Comparison of ENCODE assay signal across 7 mouse cellular contexts in genomic region chr7:102099760-102100661, GRCm38 (mm10). TPM values are rescaled to one million over a fixed set of nuclear protein-coding genes. Genes with fewer than 3 reads are reported as not detected.
A peak's percentile ranks its signal among the peaks of the same experiment; 100 is the strongest.
DNase-seq lines count a peak whose midpoint lies in the region; ATAC-seq and TF ChIP-seq lines count a peak whose summit lies in the region.

No protein-coding gene starts in this region.

- no peaks in the 10 kb centered on the region for H3K27me3 ChIP-seq in forebrain, embryonic 16.5 days (replicated peaks; ENCODE audit: control insufficient read depth, insufficient read depth, low read length)
- H3K27me3 ChIP-seq in intestine, embryonic 14.5 days (replicated peaks; ENCODE audit: control insufficient read depth, insufficient read depth, low read length): no peaks in the 10 kb centered on the region
- no peaks in the 10 kb centered on the region for H3K27me3 ChIP-seq in liver, postnatal 0 days (ENCODE audit: insufficient read depth, low read length)
- 0 out of 2 replicates have a peak, but pooled peaks cover 8% of the 10 kb centered on the region for H3K27me3 ChIP-seq in neural tube, embryonic 13.5 days

- no peaks in the 10 kb centered on the region for H3K9me3 ChIP-seq in forebrain, embryonic 16.5 days (ENCODE audit: control insufficient read depth, low read length)
- no peaks in the 10 kb centered on the region for H3K9me3 ChIP-seq in intestine, embryonic 14.5 days (ENCODE audit: control insufficient read depth, low read length)
- H3K9me3 ChIP-seq in liver, postnatal 0 days (ENCODE audit: low read length): no peaks in the 10 kb centered on the region
- no peaks in the 10 kb centered on the region for H3K9me3 ChIP-seq in neural tube, embryonic 13.5 days

- H3K9ac ChIP-seq in forebrain, embryonic 16.5 days (replicated peaks; ENCODE audit: low read depth, low read length): peak overlapping the region; percentile 15; the same call in 1 of the 2 replicates
- H3K9ac ChIP-seq in intestine, embryonic 14.5 days (ENCODE audit: low read length): 0 out of 2 replicates have a peak overlapping the region, but pooled peaks have one; percentile 20
- H3K9ac ChIP-seq in liver, postnatal 0 days (replicated peaks): peak overlapping the region; percentile 39; the same call in 1 of the 2 replicates
- peak overlapping the region; percentile 26; the same call in 1 of the 2 replicates for H3K9ac ChIP-seq in neural tube, embryonic 13.5 days

- no peak overlapping the region; the same call in 1 of the 2 replicates for H3K27ac ChIP-seq in brown adipose tissue, adult 24 weeks (replicated peaks; ENCODE audit: low read depth, low read length)
- H3K27ac ChIP-seq in forebrain, embryonic 16.5 days (ENCODE audit: low read length): no peak overlapping the region
- no peak overlapping the region for H3K27ac ChIP-seq in intestine, embryonic 14.5 days (ENCODE audit: low read depth)
- H3K27ac ChIP-seq in liver, postnatal 0 days (ENCODE audit: low read depth): no peak overlapping the region
- no peak overlapping the region for H3K27ac ChIP-seq in neural tube, embryonic 13.5 days (replicated peaks)
- H3K27ac ChIP-seq in left cerebral cortex, adult 2 months: no peak overlapping the region

- peaks cover 7% of the 10 kb centered on the region; the same call in 1 of the 2 replicates for H3K4me1 ChIP-seq in brown adipose tissue, adult 24 weeks (ENCODE audit: control insufficient read depth, insufficient read depth, insufficient read length, low read length)
- peaks cover 8% of the 10 kb centered on the region for H3K4me1 ChIP-seq in forebrain, embryonic 16.5 days (replicated peaks; ENCODE audit: control insufficient read depth, insufficient read depth, low read length)
- peaks cover 10% of the 10 kb centered on the region for H3K4me1 ChIP-seq in intestine, embryonic 14.5 days (replicated peaks; ENCODE audit: control insufficient read depth, insufficient read depth, low read length)
- H3K4me1 ChIP-seq in liver, postnatal 0 days (ENCODE audit: insufficient read depth): peaks cover 7% of the 10 kb centered on the region
- H3K4me1 ChIP-seq in neural tube, embryonic 13.5 days (replicated peaks): peaks cover 24% of the 10 kb centered on the region

- H3K36me3 ChIP-seq in forebrain, embryonic 16.5 days (ENCODE audit: control insufficient read depth, insufficient read depth): no peaks in the 10 kb centered on the region
- H3K36me3 ChIP-seq in intestine, embryonic 14.5 days (ENCODE audit: control insufficient read depth, insufficient read depth, low read length): no peaks in the 10 kb centered on the region
- H3K36me3 ChIP-seq in liver, postnatal 0 days (replicated peaks; ENCODE audit: insufficient read depth, low read length): no peaks in the 10 kb centered on the region
- H3K36me3 ChIP-seq in neural tube, embryonic 13.5 days: 0 out of 2 replicates have a peak, but pooled peaks cover 3% of the 10 kb centered on the region

- intact Hi-C loops in left cerebral cortex, adult 2 months (cut with DNase I): no loop called here

- TF ChIP-seq EP300 in liver, postnatal 0 days (IDR thresholded peaks at IDR 0.05; ENCODE audit: low read depth): no peak

- TF ChIP-seq CTCF in liver, postnatal 0 days (IDR thresholded peaks at IDR 0.05; ENCODE audit: low read depth): no peak
- no peak for TF ChIP-seq CTCF in left cerebral cortex, adult 2 months (IDR thresholded peaks at IDR 0.05)

- peak; percentile 69 for ATAC-seq in forebrain, embryonic 16.5 days
- peak; percentile 75 for ATAC-seq in intestine, embryonic 14.5 days (replicated peaks; ENCODE audit: low FRiP score, low TSS enrichment, low read depth)
- ATAC-seq in liver, postnatal 0 days: peak; percentile 57
- peak; percentile 57 for ATAC-seq in neural tube, embryonic 13.5 days (ENCODE audit: low read depth)

- DNase-seq in intestine, embryonic 14.5 days (ENCODE audit: low spot score): peak; percentile 70
- peak; percentile 52 for DNase-seq in liver, postnatal 0 days
- DNase-seq in urinary bladder, postnatal 14 days (ENCODE audit: low spot score): no peak
- no peak for DNase-seq in left cerebral cortex, adult 2 months (ENCODE audit: extremely low spot score in 1 of 2, low spot score in 2 of 2)

- H3K4me3 ChIP-seq in brown adipose tissue, adult 24 weeks (ENCODE audit: insufficient read depth, low read depth, low read length): peak overlapping the region; percentile 50
- peak overlapping the region; percentile 25 for H3K4me3 ChIP-seq in forebrain, embryonic 16.5 days (replicated peaks; ENCODE audit: low read length)
- peak overlapping the region; percentile 26 for H3K4me3 ChIP-seq in intestine, embryonic 14.5 days (ENCODE audit: low read depth, low read length)
- H3K4me3 ChIP-seq in liver, postnatal 0 days (ENCODE audit: low read depth, low read length): peak overlapping the region; percentile 46
- peak overlapping the region; percentile 24 for H3K4me3 ChIP-seq in neural tube, embryonic 13.5 days
- no peak overlapping the region for H3K4me3 ChIP-seq in left cerebral cortex, adult 2 months

- peak overlapping the region; percentile 52 for H3K4me2 ChIP-seq in forebrain, embryonic 16.5 days (ENCODE audit: low read length)
- peak overlapping the region; percentile 67 for H3K4me2 ChIP-seq in intestine, embryonic 14.5 days (ENCODE audit: low read length)
- H3K4me2 ChIP-seq in liver, postnatal 0 days (ENCODE audit: low read depth, low read length): peak overlapping the region; percentile 87
- peak overlapping the region; percentile 54 for H3K4me2 ChIP-seq in neural tube, embryonic 13.5 days

- 3% methylated on average over 30 of the region's 30 CpGs for WGBS in forebrain, embryonic 16.5 days
- 5% methylated on average over 30 of the region's 30 CpGs for WGBS in intestine, embryonic 14.5 days
- WGBS in liver, postnatal 0 days (ENCODE audit: insufficient replicate concordance): 9% methylated on average over 30 of the region's 30 CpGs
- 2% methylated on average over 30 of the region's 30 CpGs for WGBS in neural tube, embryonic 13.5 days

RNA-seq across cellular contexts. Expression of gene Art1, which starts 1.5 kb away (rescaled TPM):
- polyA plus RNA-seq in brown adipose tissue, adult 24 weeks (2012; ENCODE audit: insufficient read depth, insufficient read length, missing spikeins): 4.8 and 7.6 TPM in 2 replicates
- 0.10 and 0.48 TPM in 2 replicates for polyA plus RNA-seq in forebrain, embryonic 16.5 days (2015; fragmentation: Nextera tagmentation; extraction: Ambion mirVana)
- polyA plus RNA-seq in intestine, embryonic 14.5 days (2014; fragmentation: Nextera tagmentation; extraction: Ambion mirVana): 0.49 and 0.90 TPM in 2 replicates
- 0.22 and 4.0 TPM in 2 replicates for polyA plus RNA-seq in liver, postnatal 0 days (2015; fragmentation: Nextera tagmentation; extraction: Ambion mirVana)
- 0.71 and 1.2 TPM in 2 replicates for polyA plus RNA-seq in neural tube, embryonic 13.5 days (2015; fragmentation: Nextera tagmentation; extraction: Ambion mirVana)
- total RNA-seq in left cerebral cortex, adult 2 months (2021): not detected

RNA-seq across cellular contexts. Expression of gene Art5, which starts 9.3 kb away (rescaled TPM):
- not detected in 2 replicates for polyA plus RNA-seq in brown adipose tissue, adult 24 weeks (2012; ENCODE audit: insufficient read depth, insufficient read length, missing spikeins)
- 0.70 and 0.71 TPM in 2 replicates for polyA plus RNA-seq in forebrain, embryonic 16.5 days (2015; fragmentation: Nextera tagmentation; extraction: Ambion mirVana)
- 0.46 and 0.67 TPM in 2 replicates for polyA plus RNA-seq in intestine, embryonic 14.5 days (2014; fragmentation: Nextera tagmentation; extraction: Ambion mirVana)
- 0.13 and 0.30 TPM in 2 replicates for polyA plus RNA-seq in liver, postnatal 0 days (2015; fragmentation: Nextera tagmentation; extraction: Ambion mirVana)
- 0.60 and 0.77 TPM in 2 replicates for polyA plus RNA-seq in neural tube, embryonic 13.5 days (2015; fragmentation: Nextera tagmentation; extraction: Ambion mirVana)
- total RNA-seq in left cerebral cortex, adult 2 months (2021): not detected

RNA-seq across cellular contexts. Expression of gene Chrna10, which starts 16.6 kb away (rescaled TPM):
- not detected in 2 replicates for polyA plus RNA-seq in brown adipose tissue, adult 24 weeks (2012; ENCODE audit: insufficient read depth, insufficient read length, missing spikeins)
- polyA plus RNA-seq in forebrain, embryonic 16.5 days (2015; fragmentation: Nextera tagmentation; extraction: Ambion mirVana): 0.08 TPM in 1 of 2 replicates, not detected in the other
- polyA plus RNA-seq in intestine, embryonic 14.5 days (2014; fragmentation: Nextera tagmentation; extraction: Ambion mirVana): not detected in 2 replicates
- polyA plus RNA-seq in liver, postnatal 0 days (2015; fragmentation: Nextera tagmentation; extraction: Ambion mirVana): not detected in 2 replicates
- not detected in 2 replicates for polyA plus RNA-seq in neural tube, embryonic 13.5 days (2015; fragmentation: Nextera tagmentation; extraction: Ambion mirVana)
- total RNA-seq in left cerebral cortex, adult 2 months (2021): under 1 TPM; 0.14 to 0.40 TPM

RNA-seq across cellular contexts. Expression of gene Trpc2, which starts 17.1 kb away (rescaled TPM):
- 0.54 TPM in 1 of 2 replicates, not detected in the other for polyA plus RNA-seq in brown adipose tissue, adult 24 weeks (2012; ENCODE audit: insufficient read depth, insufficient read length, missing spikeins)
- polyA plus RNA-seq in forebrain, embryonic 16.5 days (2015; fragmentation: Nextera tagmentation; extraction: Ambion mirVana): 0.24 TPM in 1 of 2 replicates, not detected in the other
- not detected in 2 replicates for polyA plus RNA-seq in intestine, embryonic 14.5 days (2014; fragmentation: Nextera tagmentation; extraction: Ambion mirVana)
- not detected in 2 replicates for polyA plus RNA-seq in liver, postnatal 0 days (2015; fragmentation: Nextera tagmentation; extraction: Ambion mirVana)
- 1.8 TPM in 1 of 2 replicates, not detected in the other for polyA plus RNA-seq in neural tube, embryonic 13.5 days (2015; fragmentation: Nextera tagmentation; extraction: Ambion mirVana)
- under 1 TPM in 1 of 2 experiments, not detected in 1; 0.91 TPM for total RNA-seq in left cerebral cortex, adult 2 months (2021)

RNA-seq across cellular contexts. Expression of gene Xntrpc, which starts 34.5 kb away (rescaled TPM):
- 0.32 TPM in 1 of 2 replicates, not detected in the other for polyA plus RNA-seq in brown adipose tissue, adult 24 weeks (2012; ENCODE audit: insufficient read depth, insufficient read length, missing spikeins)
- 1.3 and 1.7 TPM in 2 replicates for polyA plus RNA-seq in forebrain, embryonic 16.5 days (2015; fragmentation: Nextera tagmentation; extraction: Ambion mirVana)
- 1.1 and 1.5 TPM in 2 replicates for polyA plus RNA-seq in intestine, embryonic 14.5 days (2014; fragmentation: Nextera tagmentation; extraction: Ambion mirVana)
- polyA plus RNA-seq in liver, postnatal 0 days (2015; fragmentation: Nextera tagmentation; extraction: Ambion mirVana): 0.15 and 0.20 TPM in 2 replicates
- polyA plus RNA-seq in neural tube, embryonic 13.5 days (2015; fragmentation: Nextera tagmentation; extraction: Ambion mirVana): 1.9 and 2.5 TPM in 2 replicates
- total RNA-seq in left cerebral cortex, adult 2 months (2021): 1 to 10 TPM; 2.6 to 3.0 TPM

Comparison
In these comparisons a context has a peak if more than half of its experiments do, and no peak if none do; other contexts are left out.
1. DNase-seq: peak in intestine, embryonic 14.5 days (single experiment) and liver, postnatal 0 days (single experiment); none in urinary bladder, postnatal 14 days (single experiment) and left cerebral cortex, adult 2 months (0 of 2).
2. Peak in every context shown above with its lines, with median percentiles within 50 percentile points of each other: ATAC-seq, H3K4me2 ChIP-seq and H3K9ac ChIP-seq.